Mouse (Mus musculus): Measurements from ENCODE around the gene Dtnbp1. TPM values are rescaled to one million over a fixed set of nuclear protein-coding genes. Genes with fewer than 3 reads are reported as not detected.

Gene Dtnbp1
- polyA plus RNA-seq, 1 experiment from 2014 or later = 64.0 TPM

DNA sequence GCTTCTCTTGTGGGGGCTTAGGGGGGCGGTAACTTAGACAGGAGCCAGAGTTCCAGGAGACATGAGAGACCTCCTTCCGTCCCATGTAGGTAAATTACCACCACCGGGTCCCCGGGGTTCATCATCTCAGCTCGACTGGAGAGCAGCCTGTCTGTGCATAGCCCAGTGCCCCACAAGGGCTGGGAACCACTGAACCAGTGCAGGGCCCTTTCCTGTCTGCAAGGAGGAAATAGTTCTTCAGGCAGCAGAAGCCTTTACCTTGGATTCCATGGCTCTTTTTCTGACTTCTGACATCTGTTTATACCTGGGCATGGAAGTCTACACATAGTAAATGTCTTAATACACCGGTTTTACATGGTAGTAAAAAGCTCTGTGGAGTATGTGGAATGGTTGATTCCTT, 5.8 kb upstream of the Dtnbp1 start:
- Histone ChIP-seq H3K4me1 (replicated peaks; ENCODE audit: control insufficient read depth, insufficient read depth, low read length) (no peaks in the 10 kb centered on the region), H3K27ac (ENCODE audit: low read depth) (no peak overlapping the region), H3K4me3 (ENCODE audit: low read depth, low read length) (no peak overlapping the region), H3K27me3 (replicated peaks; ENCODE audit: control insufficient read depth, insufficient read depth, low read length) (no peaks in the 10 kb centered on the region), H3K9me3 (ENCODE audit: control insufficient read depth, low read length) (no peaks in the 10 kb centered on the region), H3K4me2 (ENCODE audit: low read length) (no peak overlapping the region), H3K36me3 (ENCODE audit: control insufficient read depth, insufficient read depth, low read length) (no peaks in the 10 kb centered on the region), H3K9ac (ENCODE audit: low read length) (no peak overlapping the region)
- ATAC-seq (replicated peaks; ENCODE audit: low FRiP score, low TSS enrichment, low read depth) (no peak), DNase-seq (ENCODE audit: low spot score) (no peak)
- WGBS = 81% methylated on average over 6 of the region's 6 CpGs

DNA sequence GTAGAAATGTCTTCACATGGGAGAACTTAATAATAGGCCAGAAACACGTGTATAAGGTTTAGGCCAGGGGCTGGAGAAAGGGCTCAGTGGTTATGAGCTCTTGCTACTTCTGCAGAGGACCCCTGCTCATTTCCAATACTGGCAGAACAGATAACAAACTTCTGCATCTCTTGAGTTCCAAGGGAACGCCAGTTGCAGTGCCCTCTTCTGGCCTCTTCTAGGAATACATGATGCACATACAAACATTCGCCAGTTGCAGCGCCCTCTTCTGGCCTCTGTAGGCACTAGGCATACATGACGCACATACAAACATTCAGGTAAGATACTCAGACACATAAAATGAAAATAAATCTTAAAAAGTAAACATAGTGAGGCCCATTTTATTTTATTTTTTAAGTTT, 4.5 kb upstream of the Dtnbp1 start:
- Histone ChIP-seq H3K4me1 (replicated peaks; ENCODE audit: control insufficient read depth, insufficient read depth, low read length) (peaks cover 4% of the 10 kb centered on the region; the same call in 1 of the 2 replicates), H3K36me3 (ENCODE audit: control insufficient read depth, insufficient read depth, low read length) (no peaks in the 10 kb centered on the region), H3K9me3 (ENCODE audit: control insufficient read depth, low read length) (no peaks in the 10 kb centered on the region), H3K4me3 (ENCODE audit: low read depth, low read length) (no peak overlapping the region), H3K27me3 (replicated peaks; ENCODE audit: control insufficient read depth, insufficient read depth, low read length) (no peaks in the 10 kb centered on the region), H3K9ac (ENCODE audit: low read length) (no peak overlapping the region), H3K4me2 (ENCODE audit: low read length) (no peak overlapping the region), H3K27ac (ENCODE audit: low read depth) (no peak overlapping the region)
- ATAC-seq (replicated peaks; ENCODE audit: low FRiP score, low TSS enrichment, low read depth) = no peak
- no peak for DNase-seq (ENCODE audit: low spot score)
- 76% methylated on average over 5 of the region's 5 CpGs for whole genome bisulfite sequencing

DNA sequence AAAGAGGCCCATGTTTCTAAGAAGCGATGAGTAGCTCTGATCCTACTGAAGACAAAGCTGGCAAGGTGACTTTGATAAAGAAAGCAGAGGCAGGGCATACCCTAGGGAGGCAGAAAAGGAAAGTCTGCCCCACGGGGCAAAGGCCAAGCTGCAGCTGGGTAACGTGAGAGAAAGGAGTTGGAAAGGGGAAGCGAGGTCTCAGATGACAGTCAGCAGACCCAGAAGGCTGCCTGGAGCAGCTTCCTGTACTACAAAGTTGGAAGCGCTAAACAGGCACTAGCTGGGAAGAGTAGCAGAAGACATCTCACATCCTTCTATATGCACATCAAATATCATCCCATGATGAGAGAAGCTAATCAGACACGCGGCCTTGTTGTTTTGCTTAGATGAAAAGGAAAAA, 3.9 kb upstream of the Dtnbp1 start:
- Histone ChIP-seq H3K27ac (ENCODE audit: low read depth) (no peak overlapping the region), H3K4me2 (ENCODE audit: low read length) (no peak overlapping the region), H3K9me3 (ENCODE audit: control insufficient read depth, low read length) (no peaks in the 10 kb centered on the region), H3K27me3 (replicated peaks; ENCODE audit: control insufficient read depth, insufficient read depth, low read length) (no peaks in the 10 kb centered on the region), H3K36me3 (ENCODE audit: control insufficient read depth, insufficient read depth, low read length) (no peaks in the 10 kb centered on the region), H3K4me3 (ENCODE audit: low read depth, low read length) (no peak overlapping the region), H3K9ac (ENCODE audit: low read length) (no peak overlapping the region), H3K4me1 (replicated peaks; ENCODE audit: control insufficient read depth, insufficient read depth, low read length) (peaks cover 4% of the 10 kb centered on the region; the same call in 1 of the 2 replicates)
- WGBS = 54% methylated on average over 7 of the region's 7 CpGs
- DNase-seq (ENCODE audit: low spot score) = no peak
- no peak for ATAC-seq (replicated peaks; ENCODE audit: low FRiP score, low TSS enrichment, low read depth)

DNA sequence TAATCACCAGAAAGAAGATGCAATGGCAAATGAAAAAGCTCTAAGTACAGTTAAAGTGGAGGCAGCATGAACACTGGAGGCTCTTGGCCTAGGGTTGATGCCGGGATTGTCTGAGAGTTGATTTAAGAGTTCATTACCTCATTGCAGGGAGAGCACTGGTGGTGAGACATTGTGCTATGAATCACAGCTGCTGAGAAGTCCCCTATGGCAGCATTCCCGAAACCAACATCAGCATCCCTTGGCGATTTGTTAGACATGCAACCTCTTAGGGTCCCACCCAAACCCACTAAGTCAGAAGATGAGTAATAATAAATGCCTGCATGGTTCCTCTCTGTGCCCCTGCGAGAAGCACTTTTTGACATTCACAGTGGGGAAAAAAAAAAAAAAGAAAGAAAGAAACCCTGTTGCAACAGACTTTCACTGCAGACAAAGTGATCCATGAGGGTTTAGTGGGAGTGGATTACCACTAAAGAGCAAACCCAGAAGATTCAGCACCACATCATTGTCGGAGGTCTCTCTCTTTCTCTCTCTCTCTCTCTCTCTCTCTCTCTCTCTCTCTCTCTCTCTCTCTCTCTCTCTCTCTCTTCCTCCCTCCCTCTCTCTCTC, 3.1 kb upstream of the Dtnbp1 start:
- Histone ChIP-seq H3K9me3 (ENCODE audit: control insufficient read depth, low read length) (no peaks in the 10 kb centered on the region), H3K4me1 (replicated peaks; ENCODE audit: control insufficient read depth, insufficient read depth, low read length) (peaks cover 8% of the 10 kb centered on the region; the same call in 1 of the 2 replicates), H3K4me2 (ENCODE audit: low read length) (no peak overlapping the region), H3K4me3 (ENCODE audit: low read depth, low read length) (no peak overlapping the region), H3K27me3 (replicated peaks; ENCODE audit: control insufficient read depth, insufficient read depth, low read length) (no peaks in the 10 kb centered on the region), H3K9ac (ENCODE audit: low read length) (no peak overlapping the region), H3K36me3 (ENCODE audit: control insufficient read depth, insufficient read depth, low read length) (no peaks in the 10 kb centered on the region), H3K27ac (ENCODE audit: low read depth) (no peak overlapping the region)
- no peak for ATAC-seq (replicated peaks; ENCODE audit: low FRiP score, low TSS enrichment, low read depth)
- WGBS = 76% methylated on average over 5 of the region's 5 CpGs
- no peak for DNase-seq (ENCODE audit: low spot score)

DNA sequence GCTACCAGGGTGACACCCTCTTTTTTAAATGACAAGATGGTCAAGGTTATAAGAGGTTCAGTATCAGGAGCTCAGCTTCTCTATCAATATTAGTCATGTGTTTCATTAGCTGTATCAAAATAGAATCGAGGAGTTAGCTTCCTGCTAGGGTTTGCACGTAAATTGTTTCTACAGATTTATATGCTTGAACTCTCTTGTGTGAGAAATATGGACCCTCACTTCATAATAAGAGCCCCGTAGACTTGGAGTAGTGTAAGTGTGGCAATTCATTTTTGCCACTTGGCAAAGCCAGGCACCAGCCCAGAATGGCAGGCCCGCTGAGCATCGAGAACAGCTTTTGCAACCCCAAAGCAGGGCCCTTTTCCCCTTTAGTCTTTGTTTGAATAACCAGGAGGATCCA, 1.1 kb upstream of the Dtnbp1 start:
- no peaks in the 10 kb centered on the region; the same call in 1 of the 2 replicates for H3K36me3 ChIP-seq (ENCODE audit: control insufficient read depth, insufficient read depth, low read length)
- H3K27me3 ChIP-seq (replicated peaks; ENCODE audit: control insufficient read depth, insufficient read depth, low read length) = no peaks in the 10 kb centered on the region
- no peak overlapping the region for H3K4me3 ChIP-seq (ENCODE audit: low read depth, low read length)
- H3K4me1 ChIP-seq (replicated peaks; ENCODE audit: control insufficient read depth, insufficient read depth, low read length) = peaks cover 9% of the 10 kb centered on the region; the same call in 1 of the 2 replicates
- ATAC-seq (replicated peaks; ENCODE audit: low FRiP score, low TSS enrichment, low read depth) (no peak), DNase-seq (ENCODE audit: low spot score) (no peak)
- H3K4me2 ChIP-seq (ENCODE audit: low read length) = no peak overlapping the region
- no peak overlapping the region for H3K27ac ChIP-seq (ENCODE audit: low read depth)
- H3K9me3 ChIP-seq (ENCODE audit: control insufficient read depth, low read length) = no peaks in the 10 kb centered on the region
- WGBS = 54% methylated on average over 5 of the region's 5 CpGs
- no peak overlapping the region for H3K9ac ChIP-seq (ENCODE audit: low read length)

DNA sequence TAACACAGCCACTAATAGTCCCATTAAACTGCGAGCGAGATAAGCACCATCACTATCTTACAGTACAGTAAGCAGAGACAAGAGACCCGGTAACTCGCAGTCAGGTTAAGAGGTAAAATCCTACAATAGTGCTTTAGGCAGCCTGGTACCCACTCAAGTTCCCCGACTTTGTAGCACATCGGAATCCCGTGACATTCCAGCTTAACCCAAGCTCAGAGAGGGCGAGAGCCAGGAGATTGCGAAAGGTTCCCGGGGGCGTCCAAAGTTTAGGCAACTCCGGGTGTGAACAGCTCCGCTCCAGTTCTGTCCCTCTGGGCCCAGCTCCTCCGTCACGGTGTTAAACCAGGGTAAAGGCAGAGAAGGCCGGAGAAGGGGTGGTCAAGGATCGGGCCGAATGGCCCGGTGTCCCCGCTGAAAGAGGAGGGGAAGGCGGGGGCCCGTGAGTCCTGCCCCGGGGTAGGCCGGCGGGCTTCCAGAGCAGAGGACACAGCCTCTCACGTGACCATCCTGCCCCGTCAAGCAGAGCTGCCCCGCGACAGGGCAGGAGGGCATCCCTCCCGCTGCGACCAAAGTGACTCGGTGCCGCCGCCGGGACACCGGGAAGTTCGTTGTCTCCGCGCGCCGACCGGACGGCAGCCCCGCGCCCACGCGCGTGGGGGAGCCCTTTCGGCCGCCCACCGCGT, 578 bp downstream of the Dtnbp1 start:
- H3K4me2 ChIP-seq (ENCODE audit: low read length) = peak overlapping the region; percentile 74
- H3K27ac ChIP-seq (ENCODE audit: low read depth) = peak overlapping the region; percentile 54; the same call in 1 of the 2 replicates
- no peaks in the 10 kb centered on the region for H3K27me3 ChIP-seq (replicated peaks; ENCODE audit: control insufficient read depth, insufficient read depth, low read length)
- peak; percentile 88 for DNase-seq (ENCODE audit: low spot score)
- no peaks in the 10 kb centered on the region; the same call in 1 of the 2 replicates for H3K36me3 ChIP-seq (ENCODE audit: control insufficient read depth, insufficient read depth, low read length)
- ATAC-seq (replicated peaks; ENCODE audit: low FRiP score, low TSS enrichment, low read depth) = peak; percentile 83
- peaks cover 9% of the 10 kb centered on the region; the same call in 1 of the 2 replicates for H3K4me1 ChIP-seq (replicated peaks; ENCODE audit: control insufficient read depth, insufficient read depth, low read length)
- peak overlapping the region; percentile 79 for H3K9ac ChIP-seq (ENCODE audit: low read length)
- H3K9me3 ChIP-seq (ENCODE audit: control insufficient read depth, low read length) = no peaks in the 10 kb centered on the region
- WGBS = under 1% methylated on average over 52 of the region's 52 CpGs
- H3K4me3 ChIP-seq (ENCODE audit: low read depth, low read length) = peak overlapping the region; percentile 76

DNA sequence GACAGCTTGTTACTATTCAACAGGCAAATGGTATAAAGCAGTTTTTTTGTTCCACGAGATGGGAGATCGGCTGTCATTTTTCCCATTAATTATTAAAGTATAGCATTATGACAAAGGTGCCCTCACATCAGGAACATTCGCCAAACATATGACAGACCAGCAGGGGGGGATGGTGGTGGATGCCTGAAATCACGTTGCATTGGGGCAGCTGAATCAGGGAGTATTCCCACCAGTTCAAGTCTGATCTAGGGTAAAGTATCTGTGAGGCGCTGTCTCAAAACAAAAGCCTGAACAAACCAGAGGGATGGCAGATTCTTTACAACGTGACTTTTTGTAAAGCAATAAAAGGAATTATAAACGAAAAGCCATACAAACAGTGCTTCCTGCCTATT, 1.1 kb downstream of the Dtnbp1 start:
- Histone ChIP-seq H3K27ac (ENCODE audit: low read depth) (0 out of 2 replicates have a peak overlapping the region, but pooled peaks have one; percentile 54), H3K4me3 (ENCODE audit: low read depth, low read length) (peak overlapping the region; percentile 76), H3K4me2 (ENCODE audit: low read length) (peak overlapping the region; percentile 74), H3K9ac (ENCODE audit: low read length) (peak overlapping the region; percentile 79), H3K4me1 (replicated peaks; ENCODE audit: control insufficient read depth, insufficient read depth, low read length) (peaks cover 9% of the 10 kb centered on the region; the same call in 1 of the 2 replicates), H3K27me3 (replicated peaks; ENCODE audit: control insufficient read depth, insufficient read depth, low read length) (no peaks in the 10 kb centered on the region), H3K36me3 (ENCODE audit: control insufficient read depth, insufficient read depth, low read length) (no peaks in the 10 kb centered on the region; the same call in 1 of the 2 replicates), H3K9me3 (ENCODE audit: control insufficient read depth, low read length) (no peaks in the 10 kb centered on the region)
- ATAC-seq (replicated peaks; ENCODE audit: low FRiP score, low TSS enrichment, low read depth) = no peak
- peak; percentile 66 for DNase-seq (ENCODE audit: low spot score)
- WGBS = 21% methylated on average over 7 of the region's 7 CpGs

DNA sequence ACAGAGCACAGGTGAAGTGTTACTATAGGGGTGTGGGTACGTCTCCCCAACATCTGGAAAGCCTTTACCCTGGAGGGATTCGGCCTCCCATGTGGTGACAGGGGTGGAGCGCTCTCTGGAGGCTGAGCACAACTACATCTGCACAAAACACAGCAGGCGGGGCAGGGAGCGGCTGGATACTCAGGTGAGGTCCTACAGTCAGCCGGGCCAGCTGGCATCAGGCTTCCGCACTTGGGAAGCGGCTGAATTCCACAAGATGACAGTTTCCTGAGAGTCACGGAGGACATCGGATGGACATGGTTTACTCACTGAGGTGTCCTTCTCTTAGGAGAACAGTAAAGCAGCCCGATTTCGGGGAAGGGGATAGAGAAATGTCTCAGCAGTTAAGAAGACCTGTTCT, 2.7 kb downstream of the Dtnbp1 start:
- no peak for DNase-seq (ENCODE audit: low spot score)

More for the DNA sequence above, 2.7 kb downstream of the Dtnbp1 start:
- peaks cover 9% of the 10 kb centered on the region; the same call in 1 of the 2 replicates for H3K4me1 ChIP-seq (replicated peaks; ENCODE audit: control insufficient read depth, insufficient read depth, low read length)
- ATAC-seq (replicated peaks; ENCODE audit: low FRiP score, low TSS enrichment, low read depth) = no peak
- no peaks in the 10 kb centered on the region for H3K9me3 ChIP-seq (ENCODE audit: control insufficient read depth, low read length)
- no peak overlapping the region for H3K4me3 ChIP-seq (ENCODE audit: low read depth, low read length)
- no peak overlapping the region for H3K9ac ChIP-seq (ENCODE audit: low read length)
- WGBS = 92% methylated on average over 12 of the region's 12 CpGs
- H3K27me3 ChIP-seq (replicated peaks; ENCODE audit: control insufficient read depth, insufficient read depth, low read length) = no peaks in the 10 kb centered on the region
- H3K27ac ChIP-seq (ENCODE audit: low read depth) = no peak overlapping the region
- H3K36me3 ChIP-seq (ENCODE audit: control insufficient read depth, insufficient read depth, low read length) = no peaks in the 10 kb centered on the region; the same call in 1 of the 2 replicates
- H3K4me2 ChIP-seq (ENCODE audit: low read length) = no peak overlapping the region

All from intestine, embryonic 14.5 days (tissue).